Mouse (Mus musculus) cerebral cortex, adult 2 months (tissue): Measurements from ENCODE around the gene Sez6.

Experiments
- WGBS: fragments of 180-500 bp; shearing (Covaris S2); methylation state at CpG from one replicate; pipeline ENCODE4 v1.1.7; 2018; 5-methylcytosine and 5-hydroxymethylcytosine counted together

Sez6 gene

GRCm38 (mm10) chr11:77980281-77981204 lies 49.9 kb downstream of the Sez6 start:
- 19% methylated on average over 11 of the region's 11 CpGs for WGBS

- WGBS, result under 1% methylated on average over 29 of the region's 29 CpGs
Observed at GRCm38 (mm10) chr11:77981609-77982440, 51.2 kb downstream of the Sez6 start.

DNA sequence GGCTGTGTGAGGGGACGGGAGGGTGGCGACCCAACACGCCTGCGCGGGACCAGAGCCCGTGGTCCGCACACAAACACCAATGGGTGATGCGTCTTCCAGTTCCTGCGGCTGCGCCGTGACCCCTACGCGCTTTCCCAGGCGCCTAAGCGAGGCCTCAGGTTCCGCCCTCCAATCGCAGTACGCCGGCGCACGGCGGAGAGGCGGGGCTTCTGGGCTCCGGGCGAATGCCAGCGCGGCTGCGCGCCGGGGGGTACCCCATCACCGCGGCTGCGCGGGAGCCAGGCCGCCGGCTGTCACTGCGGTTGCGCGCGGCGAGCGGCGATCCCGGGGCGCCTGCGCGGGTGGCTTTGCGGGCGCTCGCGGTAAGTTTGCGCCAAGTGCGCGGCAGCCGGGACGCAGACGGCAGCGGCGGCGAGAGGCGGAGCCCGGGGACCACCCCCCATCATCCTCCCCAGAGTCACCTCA lies 51.9 kb downstream of the Sez6 start, which contains the start of gene Phf12:
TSS of gene Phf12 (plus strand) at position 314 of the 465 bp plus-strand sequence.
- WGBS, result under 1% methylated on average over 62 of the region's 62 CpGs

GRCm38 (mm10) chr11:77983191-77983936 lies 52.8 kb downstream of the Sez6 start:
- under 1% methylated on average over 32 of the region's 32 CpGs for WGBS

DNA sequence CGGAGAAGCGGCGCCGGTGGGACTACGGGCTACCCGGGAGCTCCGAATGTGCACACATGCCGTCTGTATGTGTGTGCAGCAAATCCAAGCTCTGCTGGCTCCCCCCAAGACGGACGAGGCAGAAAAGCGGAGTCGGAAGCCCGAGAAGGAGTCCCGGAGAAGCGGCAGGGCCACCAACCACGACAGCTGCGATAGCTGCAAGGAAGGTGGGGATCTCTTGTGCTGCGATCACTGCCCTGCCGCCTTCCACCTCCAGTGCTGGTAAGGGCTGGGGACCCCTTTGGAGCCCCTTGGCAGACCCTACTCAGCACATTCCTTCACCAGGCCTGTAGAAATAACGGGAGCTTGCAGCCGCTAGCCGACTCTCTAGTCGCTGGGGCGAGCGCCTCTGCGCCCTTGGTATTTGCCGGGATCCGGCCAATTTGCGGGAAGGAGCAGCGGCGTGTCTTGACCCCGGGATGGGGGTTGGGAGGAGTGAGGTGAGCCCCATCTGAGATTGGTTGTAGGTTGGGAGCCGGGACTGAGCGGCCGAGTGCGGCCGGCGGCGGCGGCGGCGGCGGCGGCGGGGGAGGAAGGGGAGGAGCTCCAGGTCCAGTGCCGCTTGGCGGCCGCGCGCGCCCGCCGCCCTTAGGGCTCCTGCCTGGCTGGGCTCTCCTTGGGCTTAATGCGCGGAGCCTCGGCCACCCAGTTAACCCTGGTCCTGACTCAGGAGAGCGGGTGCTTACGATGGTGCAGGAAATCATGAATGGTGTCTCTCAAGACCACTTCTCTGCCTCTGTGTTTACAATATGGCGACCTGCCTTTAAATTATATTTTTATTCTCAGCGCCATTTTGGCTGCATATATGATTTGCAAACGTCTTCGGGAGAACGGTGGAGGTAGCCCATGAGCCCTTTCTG lies 53.6 kb downstream of the Sez6 start:
- WGBS, result under 1% methylated on average over 63 of the region's 63 CpGs

DNA sequence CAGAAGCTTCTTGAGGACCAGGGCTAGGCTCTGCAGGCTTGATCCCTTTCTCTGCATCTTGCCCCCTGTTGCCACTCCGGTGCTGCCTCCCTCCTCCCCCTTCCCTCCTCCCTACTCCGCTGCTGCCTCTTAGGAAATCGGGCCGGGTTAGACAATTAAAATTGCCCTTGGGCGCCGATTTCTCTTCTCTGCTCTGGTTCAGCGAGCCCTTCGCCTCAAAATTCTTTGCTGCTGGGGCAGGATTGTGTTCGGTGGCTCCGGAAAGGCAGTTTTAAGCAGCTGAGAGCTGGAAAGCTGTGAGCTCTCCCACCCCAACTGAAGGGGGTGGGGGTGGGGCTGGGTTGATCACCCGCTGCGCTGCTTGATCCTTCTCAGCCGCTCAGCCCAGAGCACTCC lies 54.2 kb downstream of the Sez6 start:
- WGBS, result 1% methylated on average over 13 of the region's 13 CpGs

DNA sequence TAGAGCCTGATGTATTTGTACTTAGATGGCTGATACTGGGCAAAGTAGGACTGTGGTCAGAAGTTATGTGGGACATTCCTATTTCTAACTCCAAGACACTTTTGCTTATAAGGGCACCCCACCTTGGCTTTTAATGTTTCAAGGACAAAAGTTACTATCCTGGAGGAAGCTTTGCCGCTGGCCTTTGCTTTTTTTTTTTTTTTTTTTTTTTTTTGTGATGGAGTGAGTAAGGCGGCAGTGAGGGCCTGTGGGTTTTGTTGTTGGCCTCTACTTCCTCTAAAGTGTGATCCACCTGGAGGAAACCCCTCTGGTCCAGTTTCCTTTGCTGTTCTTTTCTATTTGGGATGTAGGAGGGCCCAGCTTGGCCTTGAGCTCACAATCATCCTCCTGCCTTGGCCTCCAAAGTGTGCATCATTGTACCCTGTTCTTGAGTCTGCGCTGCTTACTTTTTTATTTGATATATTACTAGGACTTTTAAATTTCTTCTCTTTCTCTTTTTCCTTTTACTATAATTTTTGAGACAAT lies 55.0 kb downstream of the Sez6 start:
- WGBS, result 41% methylated on average over 3 of the region's 3 CpGs

DNA sequence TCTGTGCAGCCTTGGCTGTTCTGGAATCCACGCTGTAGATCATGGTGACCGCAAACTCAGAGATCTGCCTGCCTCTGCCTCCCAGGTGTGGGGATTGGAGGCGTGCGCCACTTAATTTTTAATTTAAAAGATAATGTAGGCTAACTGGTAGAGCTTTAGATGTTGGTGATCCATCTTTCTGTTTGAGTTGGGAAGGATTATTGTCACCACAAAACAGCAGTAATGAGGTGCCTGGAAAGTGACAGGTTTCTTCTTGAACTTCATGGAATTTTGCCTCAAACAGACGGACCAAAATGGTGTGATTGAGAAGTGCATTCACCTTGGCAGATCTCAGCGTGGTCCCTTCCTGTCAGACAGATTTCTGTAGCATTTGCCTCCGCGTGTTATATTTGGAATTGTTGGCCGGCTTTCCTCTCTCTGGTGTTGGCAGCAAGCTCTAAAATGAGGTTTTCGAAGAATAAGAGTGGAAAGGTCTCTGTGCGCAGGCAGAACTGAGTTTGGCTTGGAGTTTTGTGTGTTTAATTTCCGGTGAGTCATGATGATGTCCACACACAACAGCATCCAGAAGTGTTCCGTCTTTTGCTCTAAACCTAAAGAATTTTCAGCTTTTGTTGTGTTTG lies 58.6 kb downstream of the Sez6 start:
- WGBS, result 49% methylated on average over 13 of the region's 13 CpGs

GRCm38 (mm10) chr11:77995556-77995955 lies 65.0 kb downstream of the Sez6 start:
- WGBS, result 33% methylated on average over 1 of the region's 1 CpGs

- WGBS, result 74% methylated on average over 5 of the region's 5 CpGs
Observed at GRCm38 (mm10) chr11:78006446-78006845, 75.8 kb downstream of the Sez6 start.

GRCm38 (mm10) chr11:78019676-78020075 lies 89.1 kb downstream of the Sez6 start:
- WGBS, result 12% methylated on average over 4 of the region's 4 CpGs

DNA sequence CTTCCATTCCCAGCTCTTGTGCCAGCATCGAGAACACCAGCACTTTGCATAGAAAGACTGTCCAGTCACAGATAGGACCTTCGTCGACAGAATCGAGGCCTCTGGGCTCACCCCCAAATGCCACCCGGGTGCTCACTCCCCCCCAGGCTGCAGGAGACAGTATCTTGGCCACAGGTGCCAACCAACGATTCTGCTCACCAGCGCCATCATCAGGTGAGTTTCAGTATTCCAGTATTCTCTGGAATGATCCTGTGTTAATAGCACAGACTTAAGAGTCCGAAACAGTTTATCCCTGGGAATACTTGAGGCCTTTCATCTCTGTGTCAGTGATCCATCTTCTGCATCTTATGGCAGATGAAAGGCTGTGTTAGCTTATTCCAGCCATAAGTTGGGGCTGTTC lies 93.0 kb downstream of the Sez6 start:
- WGBS, result 71% methylated on average over 8 of the region's 8 CpGs
